Mouse (Mus musculus) midbrain, postnatal 0 days (tissue): ENCODE results near the gene Dnlz. TPM values are rescaled to one million over a fixed set of nuclear protein-coding genes. Genes with fewer than 3 reads are reported as not detected.
A peak's percentile ranks its signal among the peaks of the same experiment; 100 is the strongest.

ENCODE experiments used
- ATAC-seq: fragments of 200-750 bp; cut with Nextera tagmentation; 2 replicates; pipeline ENCODE4 v1.8.0; 2017; ENCODE audit warnings: moderate number of reproducible peaks, mild to moderate bottlenecking, moderate TSS enrichment, moderate library complexity; ENCODE audit not compliant: low FRiP score
- DNase-seq: peaks from one replicate; pipeline ENCODE4 v3.0.0-alpha.2; 2015; ENCODE audit warnings: low spot score
- H3K27ac ChIP-seq: fragments of 300-500 bp; sonication (generic); 2 replicates; pipeline ENCODE4 v1.5.1; 2014; ENCODE audit warnings: low read depth, mild to moderate bottlenecking, low read length, mixed read lengths
- H3K27me3 ChIP-seq: fragments of 300-500 bp; sonication (generic); 2 replicates; pipeline ENCODE4 v1.6.1; 2014; ENCODE audit warnings: low read length, control low read depth, mixed read lengths; ENCODE audit not compliant: insufficient read depth
- H3K36me3 ChIP-seq: fragments of 300-500 bp; sonication (generic); 2 replicates; pipeline ENCODE4 v1.6.1; 2014; ENCODE audit warnings: low read length, control low read depth, mixed read lengths; ENCODE audit not compliant: insufficient read depth
- H3K4me1 ChIP-seq: fragments of 300-500 bp; sonication (generic); 2 replicates; pipeline ENCODE4 v1.6.1; 2014; ENCODE audit warnings: mild to moderate bottlenecking, control low read depth, antibody characterized with exemption, low read length, mixed read lengths; ENCODE audit not compliant: insufficient read depth
- H3K4me2 ChIP-seq: fragments of 300-500 bp; sonication (generic); 2 replicates; pipeline ENCODE4 v1.6.1; 2014; ENCODE audit warnings: low read depth, mild to moderate bottlenecking, low read length, mixed read lengths; ENCODE audit not compliant: poor library complexity, severe bottlenecking
- H3K4me3 ChIP-seq: fragments of 300-500 bp; sonication (generic); 2 replicates; pipeline ENCODE4 v1.5.1; 2014; ENCODE audit warnings: low read depth, mild to moderate bottlenecking, low read length, moderate library complexity
- H3K9ac ChIP-seq: fragments of 300-500 bp; sonication (generic); replicated peaks from 2 replicates; pipeline ENCODE4 v1.6.1; 2014; ENCODE audit warnings: mild to moderate bottlenecking, low read length, moderate library complexity, mixed read lengths; ENCODE audit not compliant: poor library complexity, severe bottlenecking
- H3K9me3 ChIP-seq: fragments of 300-500 bp; sonication (generic); 2 replicates; pipeline ENCODE4 v1.6.1; 2016; ENCODE audit warnings: low read length, control low read depth
- CTCF ChIP-seq: IDR thresholded peaks from 2 replicates; pipeline ENCODE4 v1.5.1; 2016; ENCODE audit warnings: antibody characterized with exemption, mild to moderate bottlenecking
- WGBS: fragments of 180-500 bp; shearing (Covaris S2); extraction: QIAGEN DNeasy Blood & Tissue Kit; methylation state at CpG from one replicate; pipeline ENCODE4 v1.1.7; 2014; 5-methylcytosine and 5-hydroxymethylcytosine counted together
- polyA plus RNA-seq: library from polyadenylated mRNA; unstranded; fragments of >200 nt; fragmentation: Nextera tagmentation; extraction: Ambion mirVana; gene quantifications from 2 replicates; pipeline ENCODE4 v1.2.1, GENCODE M21; 2015
- total RNA-seq: library from RNA; depleted of rRNA; stranded (reverse); fragments of >200 nt; gene quantifications from 2 replicates; pipeline ENCODE4 v1.2.3, GENCODE M21; 2014; rRNA removed

Dnlz gene
- total RNA-seq (27.4 and 34.3 TPM in 2 replicates), polyA plus RNA-seq (24.1 and 26.0 TPM in 2 replicates)

GRCm38 (mm10) chr2:26351358-26352290 lies at the start of gene Dnlz:
Gene Dnlz (minus strand): TSS chr2:26352110.
- H3K4me2 ChIP-seq: peak within 1 kb of the TSS; percentile 94
- peak; percentile 82 for TF ChIP-seq CTCF
- 2% methylated on average over 62 of the region's 62 CpGs for WGBS
- DNase-seq (peak; percentile 95), ATAC-seq (peak; percentile 87)
- no peaks in the 10 kb centered on the region for H3K27me3 ChIP-seq
- H3K36me3 ChIP-seq: peaks cover 34% of the 10 kb centered on the region
- H3K27ac ChIP-seq: peak within 1 kb of the TSS; percentile 93
- H3K9ac ChIP-seq: peak within 1 kb of the TSS; percentile 97
- peaks cover 9% of the 10 kb centered on the region for H3K4me1 ChIP-seq
- H3K4me3 ChIP-seq: peak within 1 kb of the TSS; percentile 92
- H3K9me3 ChIP-seq: no peaks in the 10 kb centered on the region

GRCm38 (mm10) chr2:26401023-26401422 lies 49.1 kb upstream of the Dnlz start:
- Histone ChIP-seq H3K4me1 (peaks cover 9% of the 10 kb centered on the region; the same call in 1 of the 2 replicates), H3K36me3 (peaks cover 57% of the 10 kb centered on the region), H3K4me3 (no peak overlapping the region), H3K27ac (no peak overlapping the region), H3K9me3 (no peaks in the 10 kb centered on the region), H3K27me3 (no peaks in the 10 kb centered on the region), H3K9ac (no peak overlapping the region), H3K4me2 (no peak overlapping the region)
- no peak for TF ChIP-seq CTCF
- WGBS: 90% methylated on average over 4 of the region's 4 CpGs
- ATAC-seq (no peak), DNase-seq (no peak)

GRCm38 (mm10) chr2:26400296-26400695 lies 48.4 kb upstream of the Dnlz start:
- DNase-seq (no peak), ATAC-seq (no peak)
- Histone ChIP-seq H3K4me3 (no peak overlapping the region), H3K27me3 (no peaks in the 10 kb centered on the region), H3K4me2 (no peak overlapping the region), H3K4me1 (0 out of 2 replicates have a peak, but pooled peaks cover 6% of the 10 kb centered on the region), H3K27ac (no peak overlapping the region), H3K9me3 (no peaks in the 10 kb centered on the region), H3K36me3 (peaks cover 65% of the 10 kb centered on the region), H3K9ac (no peak overlapping the region)
- TF ChIP-seq CTCF: no peak
- 90% methylated on average over 5 of the region's 5 CpGs for WGBS

GRCm38 (mm10) chr2:26399647-26400046 lies 47.7 kb upstream of the Dnlz start:
- Histone ChIP-seq H3K36me3 (peaks cover 71% of the 10 kb centered on the region), H3K4me1 (0 out of 2 replicates have a peak, but pooled peaks cover 1% of the 10 kb centered on the region), H3K27me3 (no peaks in the 10 kb centered on the region), H3K4me2 (no peak overlapping the region), H3K9me3 (no peaks in the 10 kb centered on the region), H3K9ac (no peak overlapping the region), H3K27ac (no peak overlapping the region), H3K4me3 (no peak overlapping the region)
- no peak for ATAC-seq
- no peak for TF ChIP-seq CTCF
- WGBS: 81% methylated on average over 5 of the region's 5 CpGs
- DNase-seq: no peak

DNA sequence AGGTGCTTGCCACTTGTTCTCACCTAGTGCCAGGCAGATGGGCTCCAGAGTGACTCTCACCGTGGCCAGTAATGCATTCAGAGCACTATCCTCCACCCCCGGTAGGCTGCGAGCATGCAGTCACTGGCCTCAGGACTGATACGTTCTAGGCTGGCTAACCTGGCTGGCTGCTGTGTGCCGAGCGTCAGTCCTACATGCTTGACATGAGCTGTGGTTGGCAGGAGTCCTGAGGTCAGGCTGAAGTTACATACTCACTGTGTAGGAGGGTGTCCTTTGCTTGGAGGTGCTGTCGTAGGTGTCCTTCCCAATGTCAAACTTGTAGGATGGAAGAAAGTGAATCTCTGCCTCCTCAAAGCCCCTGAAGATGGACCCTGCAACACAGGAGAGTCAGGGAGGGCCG lies 47.1 kb upstream of the Dnlz start:
- 85% methylated on average over 8 of the region's 8 CpGs for WGBS
- DNase-seq: no peak

GRCm38 (mm10) chr2:26391617-26392016 lies 39.7 kb upstream of the Dnlz start:
- H3K27ac ChIP-seq: no peak overlapping the region
- no peaks in the 10 kb centered on the region for H3K27me3 ChIP-seq
- peaks cover 68% of the 10 kb centered on the region for H3K36me3 ChIP-seq
- no peak for TF ChIP-seq CTCF
- ATAC-seq: no peak
- no peak overlapping the region for H3K9ac ChIP-seq
- H3K9me3 ChIP-seq: no peaks in the 10 kb centered on the region
- 93% methylated on average over 6 of the region's 6 CpGs for WGBS
- no peak overlapping the region for H3K4me3 ChIP-seq
- no peak for DNase-seq
- peaks cover 3% of the 10 kb centered on the region; the same call in 1 of the 2 replicates for H3K4me1 ChIP-seq
- H3K4me2 ChIP-seq: no peak overlapping the region

More for the DNA sequence above, 47.1 kb upstream of the Dnlz start:
- Histone ChIP-seq H3K27me3 (no peaks in the 10 kb centered on the region), H3K9ac (no peak overlapping the region), H3K36me3 (peaks cover 77% of the 10 kb centered on the region), H3K4me2 (no peak overlapping the region), H3K4me1 (no peaks in the 10 kb centered on the region), H3K4me3 (no peak overlapping the region), H3K27ac (no peak overlapping the region), H3K9me3 (no peaks in the 10 kb centered on the region)
- ATAC-seq: no peak
- TF ChIP-seq CTCF: no peak
